8 mouse cellular contexts compared by ENCODE assay signal in the genomic region with DNA sequence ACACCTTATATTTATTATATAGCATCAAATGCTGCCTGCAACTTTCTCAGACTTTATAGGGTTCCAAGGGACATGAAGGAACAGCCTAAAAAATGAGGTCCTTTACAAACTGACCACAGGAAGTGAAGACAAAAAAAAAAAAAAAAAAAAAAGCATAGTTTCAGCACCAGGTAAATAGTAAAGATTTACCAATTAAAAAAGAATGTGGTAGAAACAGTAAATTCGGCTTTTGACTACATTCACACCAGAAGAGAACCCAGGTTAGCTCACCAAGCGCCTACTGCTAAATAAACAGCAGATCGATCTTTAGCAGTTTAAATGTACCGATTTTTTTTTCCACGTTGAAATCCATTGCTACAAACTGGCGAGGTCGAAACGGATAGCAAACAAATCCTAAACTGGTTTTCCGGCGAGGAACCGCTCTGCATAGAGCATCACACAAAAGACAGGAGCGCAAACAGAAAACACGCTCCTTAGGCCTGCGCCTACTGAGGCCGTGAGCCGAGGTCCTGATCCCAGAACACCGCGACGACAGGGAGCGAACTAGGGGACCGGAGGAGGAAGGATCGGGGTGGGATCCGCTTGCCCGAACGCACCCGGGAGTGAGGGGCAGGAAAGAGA. TPM values are rescaled to one million over a fixed set of nuclear protein-coding genes. Genes with fewer than 3 reads are reported as not detected.
DNase-seq lines count a peak whose midpoint lies in the region; ATAC-seq and TF ChIP-seq lines count a peak whose summit lies in the region.

No protein-coding gene starts in this region.

- peak; percentile 72 for DNase-seq in embryo, embryonic 10 days (ENCODE audit: low spot score)
- no peak for DNase-seq in embryo, embryonic 9.5 days (ENCODE audit: extremely low spot score)
- DNase-seq in thymus, adult 2 months, result no peak
- no peak for DNase-seq in thymus, postnatal 4 days
- no peak for DNase-seq in limb, embryonic 11.5 days (ENCODE audit: low spot score)
- no peak for DNase-seq in left cerebral cortex, postnatal 4 days
- DNase-seq in thymus, postnatal 10 days (ENCODE audit: low spot score in 2 of 2), result no peak

- no peaks in the 10 kb centered on the region for H3K4me1 ChIP-seq in thymus, adult 2 months (replicated peaks; ENCODE audit: control insufficient read depth, insufficient read depth, low read length)
- no peaks in the 10 kb centered on the region for H3K4me1 ChIP-seq in limb, embryonic 11.5 days (ENCODE audit: control insufficient read depth, insufficient read depth, low read length)
- H3K4me1 ChIP-seq in neural tube, embryonic 14.5 days (ENCODE audit: control insufficient read depth, insufficient read depth, low read length), result peaks cover 7% of the 10 kb centered on the region; the same call in 1 of the 2 replicates

- H3K4me2 ChIP-seq in limb, embryonic 11.5 days (ENCODE audit: low read depth, severe bottlenecking), result peak overlapping the region; percentile 26
- peak overlapping the region; percentile 61 for H3K4me2 ChIP-seq in neural tube, embryonic 14.5 days (ENCODE audit: low read depth, low read length)

- H3K9me3 ChIP-seq in limb, embryonic 11.5 days (ENCODE audit: control insufficient read depth, low read length), result no peaks in the 10 kb centered on the region
- no peaks in the 10 kb centered on the region for H3K9me3 ChIP-seq in neural tube, embryonic 14.5 days (ENCODE audit: control insufficient read depth, low read length)

- H3K4me3 ChIP-seq in thymus, adult 2 months (ENCODE audit: control insufficient read depth, insufficient read depth, low read length), result peak overlapping the region; percentile 60
- peak overlapping the region; percentile 90 for H3K4me3 ChIP-seq in limb, embryonic 11.5 days (ENCODE audit: low read depth, low read length)
- peak overlapping the region; percentile 91 for H3K4me3 ChIP-seq in neural tube, embryonic 14.5 days (ENCODE audit: low read depth, low read length)

- H3K27me3 ChIP-seq in thymus, adult 2 months (ENCODE audit: control insufficient read depth, insufficient read depth, low read length), result no peaks in the 10 kb centered on the region
- no peaks in the 10 kb centered on the region for H3K27me3 ChIP-seq in limb, embryonic 11.5 days (ENCODE audit: control insufficient read depth, insufficient read depth, low read length)
- H3K27me3 ChIP-seq in neural tube, embryonic 14.5 days (ENCODE audit: control insufficient read depth, insufficient read depth, low read length), result peaks cover 3% of the 10 kb centered on the region; the same call in 1 of the 2 replicates

- TF ChIP-seq CTCF in thymus, adult 2 months (IDR thresholded peaks at IDR 0.05; ENCODE audit: borderline replicate concordance, control insufficient read depth, extremely low read depth, insufficient read depth, low read length, poor library complexity), result no peak

- ATAC-seq in limb, embryonic 11.5 days (ENCODE audit: insufficient number of reproducible peaks, low FRiP score, low TSS enrichment, low read depth), result peak; percentile 44
- ATAC-seq in neural tube, embryonic 14.5 days (ENCODE audit: low read depth), result peak; percentile 76

- H3K36me3 ChIP-seq in thymus, adult 2 months (ENCODE audit: control insufficient read depth, insufficient read depth, low read length), result no peaks in the 10 kb centered on the region
- no peaks in the 10 kb centered on the region for H3K36me3 ChIP-seq in limb, embryonic 11.5 days (ENCODE audit: control insufficient read depth, insufficient read depth, low read length)
- H3K36me3 ChIP-seq in neural tube, embryonic 14.5 days (ENCODE audit: control insufficient read depth, insufficient read depth, low read length), result no peaks in the 10 kb centered on the region

- H3K27ac ChIP-seq in thymus, adult 2 months (ENCODE audit: control insufficient read depth, insufficient read depth, low read length), result peak overlapping the region; percentile 46
- H3K27ac ChIP-seq in limb, embryonic 11.5 days (replicated peaks; ENCODE audit: low read depth, low read length), result peak overlapping the region; percentile 97
- peak overlapping the region; percentile 99 for H3K27ac ChIP-seq in neural tube, embryonic 14.5 days (ENCODE audit: low read depth, low read length)

- WGBS in thymus, adult 2 months, result 2% methylated on average over 26 of the region's 26 CpGs
- WGBS in limb, embryonic 11.5 days, result under 1% methylated on average over 26 of the region's 26 CpGs
- WGBS in neural tube, embryonic 14.5 days, result under 1% methylated on average over 22 of the region's 26 CpGs

- no peak for TF ChIP-seq POLR2A in thymus, adult 2 months (IDR thresholded peaks at IDR 0.05; ENCODE audit: control insufficient read depth, extremely low read depth, insufficient read depth, low read length, poor library complexity)

- H3K9ac ChIP-seq in limb, embryonic 11.5 days (ENCODE audit: low read length), result peak overlapping the region; percentile 97
- H3K9ac ChIP-seq in neural tube, embryonic 14.5 days (replicated peaks; ENCODE audit: low read depth, low read length), result peak overlapping the region; percentile 93

- intact Hi-C loops in left cerebral cortex, postnatal 4 days (cut with DNase I), result no loop called here

RNA-seq across cellular contexts. Expression of a gene that starts 0.9 kb away (rescaled TPM):
- 44.9 and 45.3 TPM in 2 replicates for polyA plus RNA-seq in thymus, adult 2 months (2012; rRNA removed)
- polyA plus RNA-seq in limb, embryonic 11.5 days (2014; fragmentation: Nextera tagmentation; extraction: Ambion mirVana), result 76.1 and 77.4 TPM in 2 replicates
- 77.0 and 97.5 TPM in 2 replicates for polyA plus RNA-seq in neural tube, embryonic 14.5 days (2014; fragmentation: Nextera tagmentation; extraction: Ambion mirVana)
- 100 to 1,000 TPM; 107 to 114 TPM for total RNA-seq in left cerebral cortex, postnatal 4 days (2021)

RNA-seq across cellular contexts. Expression of a gene that starts 41.9 kb away (rescaled TPM):
- polyA plus RNA-seq in thymus, adult 2 months (2012; rRNA removed), result 30.9 and 37.7 TPM in 2 replicates
- 95.9 and 100 TPM in 2 replicates for polyA plus RNA-seq in limb, embryonic 11.5 days (2014; fragmentation: Nextera tagmentation; extraction: Ambion mirVana)
- 19.2 and 25.4 TPM in 2 replicates for polyA plus RNA-seq in neural tube, embryonic 14.5 days (2014; fragmentation: Nextera tagmentation; extraction: Ambion mirVana)
- 10 to 100 TPM; 18.2 to 18.7 TPM for total RNA-seq in left cerebral cortex, postnatal 4 days (2021)

Comparison
In these comparisons a context has a peak if more than half of its experiments do, and no peak if none do; other contexts are left out.
1. H3K27ac ChIP-seq: peak in every context shown above with its lines; median percentile 99 in neural tube, embryonic 14.5 days; 97 in limb, embryonic 11.5 days; 46 in thymus, adult 2 months.